Mouse (Mus musculus) megakaryocyte, embryonic 14.5 days (primary cell): Measurements from ENCODE around the gene Hdac5.

ENCODE experiments used
- FLI1 ChIP-seq: IDR thresholded peaks from 2 replicates; pipeline ENCODE4 v1.6.1; 2012; ENCODE audit warnings: low read length, inconsistent platforms, mixed read lengths
- GATA1 ChIP-seq: IDR thresholded peaks from 3 replicates; pipeline ENCODE4 v1.6.1; 2012; ENCODE audit warnings: mixed read lengths, low read length, inconsistent platforms, borderline replicate concordance

- TF ChIP-seq GATA1 (no peak), FLI1 (no peak)
These were observed 41.0 kb downstream of the Hdac5 start for GRCm38 (mm10) chr11:102188980-102189379.
